Mouse (Mus musculus): ENCODE measurements around the gene Dand5.

Dand5 gene

GRCm38 (mm10) chr8:84768343-84769095 lies 54.1 kb downstream of the Dand5 start:
- DNase-seq, result no peak

GRCm38 (mm10) chr8:84767221-84767620 lies 55.4 kb downstream of the Dand5 start:
- no peak for DNase-seq

- peak in 1 of 2 experiments; percentile 26 for DNase-seq
Measured at GRCm38 (mm10) chr8:84766422-84766821, 56.2 kb downstream of the Dand5 start.

GRCm38 (mm10) chr8:84765629-84766028 lies 57.0 kb downstream of the Dand5 start:
- no peak for DNase-seq

All from kidney, postnatal 36 days (tissue).